Mouse (Mus musculus): ENCODE data around the gene Emilin1.

Gene Emilin1

DNA sequence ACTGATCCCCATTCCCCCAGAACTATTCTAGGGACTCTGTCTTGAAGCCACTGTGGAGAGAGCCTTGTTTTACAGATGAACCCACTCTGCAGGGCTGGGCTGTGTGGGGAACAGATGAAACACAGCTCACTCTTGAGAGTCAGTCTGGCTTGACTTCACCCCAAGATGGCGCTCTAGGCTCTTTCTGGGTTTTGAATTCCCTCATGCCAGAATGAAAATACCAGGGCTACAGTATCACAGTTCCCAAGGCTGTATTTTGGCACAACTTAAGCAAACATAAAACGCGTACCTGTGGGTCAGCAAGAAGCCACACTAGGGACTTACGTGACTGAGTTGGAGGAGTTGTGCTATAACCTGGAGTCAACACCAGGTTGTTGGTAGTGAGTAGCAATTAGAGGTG lies 16.9 kb downstream of the Emilin1 start:
- DNase-seq, result peak; percentile 84

GRCm38 (mm10) chr5:30930846-30931245 lies 17.6 kb downstream of the Emilin1 start:
- DNase-seq, result no peak

GRCm38 (mm10) chr5:30931378-30931777 lies 18.2 kb downstream of the Emilin1 start:
- no peak for DNase-seq

DNA sequence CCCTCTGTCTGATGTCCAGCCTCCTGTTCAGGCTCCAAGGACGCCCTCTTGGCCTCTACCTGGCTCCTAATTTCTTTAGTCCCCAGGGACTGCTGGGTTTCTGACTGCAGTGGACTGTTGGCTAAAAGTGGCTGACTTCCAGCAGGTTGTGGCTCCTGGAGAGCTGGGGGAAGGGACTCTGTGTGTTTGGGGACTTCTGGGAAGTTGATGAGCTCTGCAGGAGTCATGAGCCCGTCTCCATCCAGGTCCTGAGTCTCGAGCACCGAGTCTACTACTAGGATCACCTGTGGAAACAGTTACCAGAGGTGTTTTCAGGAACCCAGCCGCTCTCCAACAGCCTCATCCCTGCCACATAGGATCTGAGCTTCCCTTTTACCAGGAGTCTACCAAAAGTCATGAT lies 20.5 kb downstream of the Emilin1 start:
- DNase-seq, result no peak

DNA sequence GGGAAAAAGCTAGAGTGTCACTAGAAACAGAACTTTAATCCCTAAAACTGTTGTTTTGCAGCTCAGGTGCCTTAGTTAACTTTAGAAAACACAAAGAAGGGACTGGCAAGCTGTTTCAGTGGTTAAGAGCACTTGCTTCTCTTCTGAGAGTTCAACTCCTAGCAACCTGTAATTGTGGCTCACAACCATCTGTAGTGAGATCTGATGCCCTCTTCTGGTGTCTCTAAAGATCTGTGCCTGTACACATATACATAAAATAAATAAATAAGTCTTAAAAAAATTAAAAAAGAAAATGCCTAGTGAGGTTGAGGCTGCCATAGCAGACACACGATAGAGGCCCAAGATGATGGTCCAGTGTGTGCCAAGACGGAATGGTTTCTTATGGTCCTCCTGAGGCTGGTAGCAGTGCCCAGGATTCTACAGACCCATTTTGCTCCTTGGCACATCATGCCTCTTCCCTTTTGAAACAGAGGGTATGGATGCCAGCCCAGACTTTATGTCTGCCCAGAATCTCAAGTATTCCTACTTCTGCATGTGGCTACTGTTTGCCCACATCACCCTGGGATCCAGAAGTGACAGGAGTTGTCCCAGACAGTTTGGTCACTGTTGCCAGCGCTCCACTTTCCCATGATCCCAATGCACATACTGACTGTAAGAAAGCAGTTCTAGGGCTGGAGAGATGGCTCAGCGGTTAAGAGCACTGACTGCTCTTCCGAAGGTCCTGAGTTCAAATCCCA lies 21.7 kb downstream of the Emilin1 start:
- no peak for DNase-seq

- no peak for DNase-seq
Observed at GRCm38 (mm10) chr5:30943004-30943403, 29.8 kb downstream of the Emilin1 start.

GRCm38 (mm10) chr5:30944344-30944743 lies 31.1 kb downstream of the Emilin1 start:
- DNase-seq, result no peak

DNA sequence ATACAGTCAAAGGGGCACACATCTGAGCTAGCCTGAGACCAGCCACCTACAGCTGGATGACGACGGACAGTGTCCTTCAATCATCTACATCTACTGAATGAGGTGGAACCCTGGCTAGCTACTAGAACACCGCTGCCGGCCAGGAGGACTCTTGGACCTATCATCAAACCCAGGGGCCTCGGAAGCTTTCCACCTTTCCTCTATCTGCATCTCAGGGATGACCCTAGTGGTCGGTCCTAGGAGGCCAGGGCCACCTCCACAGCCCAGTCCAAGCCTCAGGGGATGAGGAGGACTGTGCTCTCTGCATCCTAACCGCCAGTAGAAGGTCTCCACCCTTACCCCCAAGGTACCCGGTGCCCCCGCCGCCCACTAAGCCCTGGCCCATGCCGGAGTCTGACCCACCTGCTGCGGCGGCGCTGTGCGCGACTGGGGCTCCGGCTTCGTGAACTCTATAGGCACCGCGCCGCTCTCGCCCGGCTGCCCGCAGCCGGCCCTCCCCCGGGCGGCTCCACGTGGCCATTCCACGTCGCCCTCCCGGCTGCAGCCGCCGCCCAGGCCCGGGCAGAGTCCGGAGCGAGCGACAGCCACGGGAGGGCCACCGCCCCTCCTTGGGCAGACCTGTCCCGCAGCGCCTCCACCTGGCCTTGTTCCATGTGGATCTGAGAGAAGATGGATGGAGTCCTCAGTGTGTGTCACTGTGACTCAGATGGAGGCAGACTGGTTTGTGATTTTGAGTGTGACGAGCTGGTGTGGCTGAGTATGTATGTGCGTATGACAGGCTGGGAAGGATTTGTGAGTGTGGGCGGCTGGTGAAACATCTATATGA lies 32.0 kb downstream of the Emilin1 start, which contains the start of gene Cgref1:
TSS of gene Cgref1 (minus strand) at position 636 of the 826 bp plus-strand sequence.
- DNase-seq, result peak; percentile 77

GRCm38 (mm10) chr5:30948620-30949019 lies 35.4 kb downstream of the Emilin1 start:
- DNase-seq, result no peak

GRCm38 (mm10) chr5:30949654-30950326 lies 36.6 kb downstream of the Emilin1 start:
- peak; percentile 93 for DNase-seq

DNA sequence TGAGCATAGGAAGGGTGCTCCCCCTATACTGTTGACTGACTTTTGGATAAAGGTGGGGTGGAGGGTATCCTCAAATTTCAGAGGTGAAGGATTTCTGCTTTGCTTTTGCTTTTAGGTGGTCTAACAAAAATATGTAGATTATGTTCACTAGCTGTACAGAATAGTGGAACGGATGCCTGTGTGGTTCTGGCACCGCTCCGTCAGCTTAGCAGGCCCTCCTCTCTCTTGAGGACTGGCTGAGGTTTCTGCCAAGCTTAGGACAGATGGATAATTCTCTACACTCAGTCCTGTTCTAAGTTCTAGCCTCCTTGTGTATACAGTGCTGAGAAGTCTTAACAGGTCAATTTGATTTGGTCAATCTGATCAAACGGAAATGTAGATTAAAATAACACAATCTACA lies 37.2 kb downstream of the Emilin1 start:
- no peak for DNase-seq

DNA sequence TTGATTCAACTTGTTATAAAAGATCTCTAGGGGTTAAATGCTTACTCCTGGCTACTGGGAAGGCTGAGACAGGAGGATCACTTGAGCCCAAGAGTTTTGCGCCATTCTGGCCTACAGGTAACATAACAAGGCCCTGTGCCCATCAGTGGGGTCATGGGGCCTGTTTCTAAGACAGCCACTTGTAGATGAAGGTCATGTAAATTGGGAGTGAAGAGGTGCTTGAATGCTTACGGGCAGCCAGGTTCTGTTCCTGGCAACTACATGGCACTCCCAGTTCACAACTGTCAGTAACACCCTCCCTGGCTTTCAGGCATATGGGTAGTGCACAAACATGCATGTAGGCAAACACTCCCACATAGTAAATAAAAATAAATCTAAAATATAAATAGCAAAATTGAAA lies 37.7 kb downstream of the Emilin1 start:
- no peak for DNase-seq

- no peak for DNase-seq
Observed at GRCm38 (mm10) chr5:30951706-30952105, 38.5 kb downstream of the Emilin1 start.

GRCm38 (mm10) chr5:30952551-30952950 lies 39.3 kb downstream of the Emilin1 start:
- DNase-seq, result no peak

GRCm38 (mm10) chr5:30954065-30954464 lies 40.9 kb downstream of the Emilin1 start:
- DNase-seq, result no peak

DNA sequence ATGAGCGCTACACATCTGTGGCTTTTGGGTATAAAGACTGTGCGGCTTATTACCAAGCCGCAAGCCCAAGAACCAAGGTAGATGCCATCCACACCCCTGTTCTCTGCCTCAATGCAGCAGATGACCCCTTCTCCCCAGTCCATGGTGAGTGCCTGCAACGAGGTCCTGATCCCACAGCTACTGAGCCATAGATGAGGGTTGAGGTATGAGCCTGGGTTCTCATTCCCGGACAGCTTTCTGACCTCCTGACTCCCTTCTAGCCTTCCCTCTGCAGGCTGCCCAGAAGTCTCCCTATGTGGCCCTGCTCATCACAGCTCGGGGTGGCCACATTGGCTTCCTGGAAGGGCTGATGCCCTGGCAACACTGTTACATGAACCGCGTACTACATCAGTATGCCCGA lies 41.4 kb downstream of the Emilin1 start:
- DNase-seq, result no peak

DNA sequence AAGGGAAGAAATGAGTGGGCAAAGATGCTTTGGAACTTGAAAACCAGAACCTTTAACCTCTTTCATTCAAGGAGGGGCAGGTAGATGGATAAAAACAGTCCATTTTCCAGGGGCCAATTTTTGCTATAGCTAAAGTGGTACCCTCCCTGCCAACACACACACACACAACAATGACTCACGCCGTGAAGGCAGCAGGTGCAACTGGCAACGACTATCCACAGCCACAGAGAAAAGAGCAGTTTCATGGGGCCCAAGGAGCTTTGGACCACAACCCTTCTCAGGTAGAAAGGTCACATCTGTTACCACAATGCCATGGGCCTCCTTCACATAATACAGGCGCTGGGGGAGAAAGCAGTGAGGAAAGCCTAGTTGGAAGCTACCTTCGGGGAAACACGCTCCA lies 42.5 kb downstream of the Emilin1 start:
- DNase-seq, result no peak

DNA sequence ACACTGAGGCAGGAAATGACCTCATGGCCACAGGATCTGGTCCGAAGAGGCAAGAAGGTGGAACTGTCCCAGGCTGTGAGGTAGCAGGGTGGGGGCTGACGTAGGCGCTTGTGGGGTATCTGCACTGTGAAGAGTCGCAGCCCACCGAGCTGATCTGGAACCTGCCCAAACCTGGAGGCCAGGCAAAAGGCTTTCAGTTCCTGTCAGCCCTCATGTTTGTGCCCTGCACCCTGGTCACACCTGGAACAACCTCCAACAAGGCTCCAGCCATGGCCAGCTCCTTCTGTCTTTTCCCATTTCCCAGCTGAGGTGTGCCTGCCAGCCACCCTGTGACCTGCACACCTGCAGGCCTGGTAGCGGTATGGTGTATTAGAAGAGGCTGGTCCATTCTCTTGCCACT lies 44.7 kb downstream of the Emilin1 start:
- DNase-seq, result no peak

DNA sequence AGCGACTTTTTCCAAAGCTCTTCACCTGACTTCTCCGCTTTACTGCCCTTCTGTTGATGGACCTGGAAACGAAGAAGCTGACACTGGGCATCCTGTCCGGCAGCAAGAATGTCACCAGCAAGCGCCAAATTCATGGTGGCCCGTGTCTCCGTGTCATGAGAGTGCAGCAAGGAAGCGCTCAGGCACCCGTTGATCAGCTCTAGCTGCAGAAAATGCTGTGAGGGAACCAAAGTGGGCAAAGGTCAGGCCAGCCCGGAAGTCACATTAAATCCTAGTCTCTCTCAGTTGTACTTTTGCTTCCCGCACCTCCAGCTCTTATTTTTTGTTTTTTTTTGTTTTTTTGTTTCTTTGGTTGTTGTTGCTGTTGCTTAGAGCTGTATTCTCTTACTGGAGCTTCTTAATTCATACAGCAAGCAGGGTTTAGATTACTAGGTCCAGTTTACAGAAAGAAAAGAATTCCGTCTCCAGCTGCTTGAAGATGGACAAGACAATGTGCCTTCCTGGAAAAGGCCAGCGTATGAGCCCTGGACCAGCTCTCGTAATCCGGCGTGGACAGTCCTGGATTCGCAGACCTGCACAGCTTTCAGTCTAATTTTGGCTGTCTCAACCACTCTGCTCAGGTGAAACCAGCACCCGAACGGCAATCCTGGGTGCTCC lies 46.1 kb downstream of the Emilin1 start:
- no peak for DNase-seq

GRCm38 (mm10) chr5:30959966-30960501 lies 46.8 kb downstream of the Emilin1 start, which contains the start of gene Preb:
TSS of gene Preb (minus strand) at chr5:30960361.
- peak; percentile 99 for DNase-seq

- DNase-seq, result no peak
Observed at GRCm38 (mm10) chr5:30960814-30961213, 47.6 kb downstream of the Emilin1 start.

Measured in right cerebral cortex, postnatal 4 days (tissue).